Mouse (Mus musculus): ENCODE data around the gene Spock2. TPM values are rescaled to one million over a fixed set of nuclear protein-coding genes. Genes with fewer than 3 reads are reported as not detected.
A peak's percentile ranks its signal among the peaks of the same experiment; 100 is the strongest.

The Spock2 gene
- polyA plus RNA-seq, 2 experiments = 0.04 to 0.06 TPM

- H3K27ac ChIP-seq = peak overlapping the region; percentile 84
- DNase-seq (ENCODE audit: low read depth in 3 of 3, low spot score in 3 of 3) = no peak
- no peak for TF ChIP-seq EP300 (IDR thresholded peaks at IDR 0.05; ENCODE audit: low read depth)
- TF ChIP-seq CTCF (IDR thresholded peaks at IDR 0.05; ENCODE audit: low read depth) = no peak
- no peaks in the 10 kb centered on the region for H3K27me3 ChIP-seq (ENCODE audit: control insufficient read depth, insufficient read depth, low read length)
- no peaks in the 10 kb centered on the region for H3K36me3 ChIP-seq (replicated peaks; ENCODE audit: control insufficient read depth, insufficient read depth, low read depth)
- H3K4me1 ChIP-seq (replicated peaks; ENCODE audit: control insufficient read depth in 2 of 2, insufficient read depth in 2 of 2, low read length in 1 of 2) = peaks cover 41 to 64% of the 10 kb centered on the region in 2 experiments
- no peak for ATAC-seq (ENCODE audit: insufficient read depth)
- peak overlapping the region; percentile 29 for H3K4me2 ChIP-seq (ENCODE audit: low read depth)
- no peaks in the 10 kb centered on the region for H3K9me3 ChIP-seq (ENCODE audit: control insufficient read depth, low read length)
- no peak overlapping the region for H3K4me3 ChIP-seq (ENCODE audit: insufficient read depth in 1 of 2, low read depth in 2 of 2, low read length in 2 of 2)
- WGBS (ENCODE audit: insufficient replicate concordance) = 49% methylated on average over 21 of the region's 21 CpGs
- H3K9ac ChIP-seq (replicated peaks) = no peak overlapping the region
These were observed 24.8 kb upstream of the Spock2 start for GRCm38 (mm10) chr10:60080982-60081825.

- 61% methylated on average over 5 of the region's 5 CpGs for WGBS (ENCODE audit: insufficient replicate concordance)
- no peaks in the 10 kb centered on the region for H3K27me3 ChIP-seq (ENCODE audit: control insufficient read depth, insufficient read depth, low read length)
- no peaks in the 10 kb centered on the region for H3K36me3 ChIP-seq (replicated peaks; ENCODE audit: control insufficient read depth, insufficient read depth, low read depth)
- no peaks in the 10 kb centered on the region for H3K9me3 ChIP-seq (ENCODE audit: control insufficient read depth, low read length)
- DNase-seq (ENCODE audit: low read depth in 3 of 3, low spot score in 3 of 3) (no peak), ATAC-seq (ENCODE audit: insufficient read depth) (no peak)
- TF ChIP-seq CTCF (IDR thresholded peaks at IDR 0.05; ENCODE audit: low read depth) (no peak), EP300 (IDR thresholded peaks at IDR 0.05; ENCODE audit: low read depth) (no peak)
- H3K4me3 ChIP-seq (ENCODE audit: insufficient read depth in 1 of 2, low read depth in 2 of 2, low read length in 2 of 2) = no peak overlapping the region
- H3K27ac ChIP-seq = no peak overlapping the region
- peaks cover 40 to 61% of the 10 kb centered on the region in 2 experiments for H3K4me1 ChIP-seq (replicated peaks; ENCODE audit: control insufficient read depth in 2 of 2, insufficient read depth in 2 of 2, low read length in 1 of 2)
- H3K4me2 ChIP-seq (ENCODE audit: low read depth) = no peak overlapping the region
- no peak overlapping the region for H3K9ac ChIP-seq (replicated peaks)
These were observed 24.1 kb upstream of the Spock2 start for GRCm38 (mm10) chr10:60081905-60082304.

GRCm38 (mm10) chr10:60084065-60084464 is 22.0 kb upstream of the Spock2 start:
- 76% methylated on average over 4 of the region's 4 CpGs for WGBS (ENCODE audit: insufficient replicate concordance)
- Histone ChIP-seq H3K27me3 (ENCODE audit: control insufficient read depth, insufficient read depth, low read length) (no peaks in the 10 kb centered on the region), H3K4me2 (ENCODE audit: low read depth) (no peak overlapping the region), H3K4me3 (ENCODE audit: insufficient read depth in 1 of 2, low read depth in 2 of 2, low read length in 2 of 2) (no peak overlapping the region), H3K4me1 (replicated peaks; ENCODE audit: control insufficient read depth in 2 of 2, insufficient read depth in 2 of 2, low read length in 1 of 2) (peaks cover 20 to 39% of the 10 kb centered on the region in 2 experiments), H3K36me3 (replicated peaks; ENCODE audit: control insufficient read depth, insufficient read depth, low read depth) (no peaks in the 10 kb centered on the region), H3K27ac (no peak overlapping the region), H3K9me3 (ENCODE audit: control insufficient read depth, low read length) (no peaks in the 10 kb centered on the region), H3K9ac (replicated peaks) (no peak overlapping the region)
- DNase-seq (ENCODE audit: low read depth in 3 of 3, low spot score in 3 of 3) (no peak), ATAC-seq (ENCODE audit: insufficient read depth) (no peak)
- no peak for TF ChIP-seq CTCF (IDR thresholded peaks at IDR 0.05; ENCODE audit: low read depth)
- no peak for TF ChIP-seq EP300 (IDR thresholded peaks at IDR 0.05; ENCODE audit: low read depth)

GRCm38 (mm10) chr10:60092311-60092710 is 13.7 kb upstream of the Spock2 start:
- Histone ChIP-seq H3K4me2 (ENCODE audit: low read depth) (no peak overlapping the region), H3K36me3 (replicated peaks; ENCODE audit: control insufficient read depth, insufficient read depth, low read depth) (no peaks in the 10 kb centered on the region), H3K9me3 (ENCODE audit: control insufficient read depth, low read length) (no peaks in the 10 kb centered on the region), H3K27ac (no peak overlapping the region), H3K27me3 (ENCODE audit: control insufficient read depth, insufficient read depth, low read length) (no peaks in the 10 kb centered on the region), H3K4me1 (replicated peaks; ENCODE audit: control insufficient read depth in 2 of 2, insufficient read depth in 2 of 2, low read length in 1 of 2) (no peaks in the 10 kb centered on the region), H3K9ac (replicated peaks) (no peak overlapping the region), H3K4me3 (ENCODE audit: insufficient read depth in 1 of 2, low read depth in 2 of 2, low read length in 2 of 2) (no peak overlapping the region)
- TF ChIP-seq CTCF (IDR thresholded peaks at IDR 0.05; ENCODE audit: low read depth) = no peak
- no peak for TF ChIP-seq EP300 (IDR thresholded peaks at IDR 0.05; ENCODE audit: low read depth)
- ATAC-seq (ENCODE audit: insufficient read depth) (no peak), DNase-seq (ENCODE audit: low read depth in 3 of 3, low spot score in 3 of 3) (no peak)
- WGBS (ENCODE audit: insufficient replicate concordance) = 71% methylated on average over 2 of the region's 2 CpGs

GRCm38 (mm10) chr10:60093751-60094150 is 12.3 kb upstream of the Spock2 start:
- Histone ChIP-seq H3K9ac (replicated peaks) (no peak overlapping the region), H3K27me3 (ENCODE audit: control insufficient read depth, insufficient read depth, low read length) (no peaks in the 10 kb centered on the region), H3K9me3 (ENCODE audit: control insufficient read depth, low read length) (no peaks in the 10 kb centered on the region), H3K36me3 (replicated peaks; ENCODE audit: control insufficient read depth, insufficient read depth, low read depth) (no peaks in the 10 kb centered on the region), H3K4me1 (replicated peaks; ENCODE audit: control insufficient read depth in 2 of 2, insufficient read depth in 2 of 2, low read length in 1 of 2) (no peaks in the 10 kb centered on the region), H3K4me3 (ENCODE audit: insufficient read depth in 1 of 2, low read depth in 2 of 2, low read length in 2 of 2) (no peak overlapping the region), H3K27ac (no peak overlapping the region), H3K4me2 (ENCODE audit: low read depth) (no peak overlapping the region)
- ATAC-seq (ENCODE audit: insufficient read depth) = no peak
- no peak for DNase-seq (ENCODE audit: low read depth in 3 of 3, low spot score in 3 of 3)
- WGBS (ENCODE audit: insufficient replicate concordance) = 60% methylated on average over 2 of the region's 2 CpGs
- no peak for TF ChIP-seq EP300 (IDR thresholded peaks at IDR 0.05; ENCODE audit: low read depth)
- no peak for TF ChIP-seq CTCF (IDR thresholded peaks at IDR 0.05; ENCODE audit: low read depth)
